Mouse (Mus musculus): ENCODE data around the gene Iqsec1.

Iqsec1 gene

DNA sequence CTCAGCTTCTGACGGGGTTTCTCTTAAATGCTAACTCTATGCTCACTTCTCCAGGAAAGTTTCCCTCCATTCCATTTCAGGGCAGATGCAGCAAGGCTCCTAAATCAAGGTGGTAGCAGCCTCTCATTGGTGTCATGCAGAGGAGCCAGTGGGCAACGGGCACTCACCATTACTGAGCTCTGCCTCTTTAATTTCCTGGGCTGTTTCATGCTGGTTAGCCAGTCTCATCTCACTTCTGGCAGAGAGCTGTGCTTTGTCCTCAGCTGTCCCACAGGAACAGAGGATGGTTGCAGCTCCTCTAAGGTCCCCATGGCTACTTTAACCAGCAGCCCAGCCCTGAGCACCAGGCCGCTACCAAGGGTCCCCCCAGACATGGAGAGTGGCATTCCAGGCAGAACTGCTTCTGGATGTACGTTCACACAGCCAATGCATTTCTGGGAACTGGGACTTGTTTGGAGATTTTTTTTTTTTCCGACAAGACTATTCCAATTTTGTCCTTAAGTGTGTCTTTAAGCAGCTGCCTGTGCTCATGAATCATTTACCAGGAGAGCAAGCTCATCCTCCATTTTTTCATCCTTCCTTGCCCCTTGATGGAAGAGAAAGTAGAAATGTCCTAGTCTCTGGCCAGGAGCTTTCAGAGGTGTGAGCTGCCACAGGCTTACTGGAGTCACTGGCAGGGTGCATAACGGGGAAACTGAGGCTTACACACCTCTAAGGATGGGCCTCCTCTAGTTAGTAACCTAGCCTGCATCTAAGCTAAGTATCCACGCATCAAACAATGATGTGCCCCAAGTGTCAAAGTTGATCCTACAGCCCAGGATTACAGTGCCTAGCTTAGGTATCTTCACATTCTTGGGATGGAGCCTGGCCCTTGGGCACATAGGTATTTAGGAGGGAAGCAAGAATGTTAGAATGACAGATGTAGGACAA, 98.9 kb downstream of the Iqsec1 start:
- DNase-seq (ENCODE audit: low spot score): no peak

DNA sequence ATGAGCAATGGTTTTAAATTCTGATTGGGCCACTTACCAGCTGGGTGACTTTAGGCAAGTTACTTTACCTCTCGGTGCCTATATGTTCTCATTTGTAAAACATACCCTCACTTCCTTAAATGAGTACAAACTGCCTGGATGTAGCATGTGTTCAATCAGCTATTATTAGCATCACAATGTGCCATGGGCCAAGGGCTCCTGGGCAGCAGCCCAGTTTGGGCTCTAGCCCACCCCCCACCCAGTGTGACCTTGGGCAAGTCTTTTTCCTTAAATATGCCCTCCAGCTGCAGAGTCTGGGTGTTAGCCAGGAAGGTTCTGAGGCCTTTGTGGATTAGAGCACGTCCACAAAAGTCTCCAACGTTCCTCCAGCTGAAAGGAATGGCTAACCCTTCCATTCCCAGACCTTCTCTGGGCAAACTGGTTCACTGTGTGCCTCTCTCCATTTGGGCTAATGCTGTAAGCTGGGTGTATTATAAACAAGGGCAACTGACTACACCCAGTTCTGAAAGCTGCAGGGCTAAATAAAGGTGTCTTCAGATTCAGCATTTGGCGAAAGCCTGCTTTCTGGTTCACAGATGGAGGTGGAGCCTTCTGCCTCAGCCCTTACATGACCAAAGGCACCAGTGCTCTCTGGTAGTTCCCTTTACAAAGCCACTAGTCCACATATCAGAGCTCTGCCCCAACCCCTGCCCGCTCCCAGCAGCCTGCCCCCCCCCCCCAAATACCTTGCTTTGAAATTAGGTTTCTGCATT, 101.3 kb downstream of the Iqsec1 start:
- DNase-seq (ENCODE audit: low spot score): no peak

DNA sequence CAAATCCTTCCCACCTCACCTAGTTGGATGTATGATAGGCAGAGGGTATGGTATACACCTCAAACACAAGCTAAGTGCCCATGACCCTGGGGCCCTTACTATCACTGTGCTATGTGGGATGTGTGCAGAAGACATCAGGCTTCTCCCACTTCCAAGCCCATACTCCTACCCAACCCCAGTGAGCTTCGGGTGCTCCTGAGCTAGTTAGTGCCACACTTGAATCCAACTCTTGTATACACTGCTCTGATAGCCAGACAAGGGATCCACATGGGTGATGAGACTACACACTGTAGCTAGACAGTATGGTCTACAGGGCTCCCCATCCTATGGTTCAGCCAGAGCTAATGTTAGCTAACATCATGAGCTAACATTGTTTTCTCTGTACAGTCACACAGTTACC, 102.9 kb downstream of the Iqsec1 start:
- no peak for DNase-seq (ENCODE audit: low spot score)

DNA sequence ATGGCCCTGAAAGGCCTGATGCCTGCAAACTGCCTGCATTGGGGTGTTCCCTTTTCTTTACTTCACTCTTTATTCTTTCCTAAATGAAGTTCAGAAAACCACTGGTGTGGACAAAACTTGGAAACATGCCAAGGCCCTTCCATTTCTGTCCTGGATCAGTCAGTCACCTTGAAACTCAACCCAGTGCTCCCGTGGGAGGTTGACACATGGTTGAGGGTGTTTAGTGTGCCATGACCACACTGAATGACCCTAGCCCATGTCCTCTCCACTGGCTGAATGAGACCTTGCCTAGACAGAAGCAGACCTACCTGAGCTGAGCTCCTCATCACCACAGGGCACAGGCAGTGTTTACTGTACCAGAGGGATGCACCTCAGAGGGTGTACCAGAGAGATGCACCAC, 103.9 kb downstream of the Iqsec1 start:
- no peak for DNase-seq (ENCODE audit: low spot score)

DNA sequence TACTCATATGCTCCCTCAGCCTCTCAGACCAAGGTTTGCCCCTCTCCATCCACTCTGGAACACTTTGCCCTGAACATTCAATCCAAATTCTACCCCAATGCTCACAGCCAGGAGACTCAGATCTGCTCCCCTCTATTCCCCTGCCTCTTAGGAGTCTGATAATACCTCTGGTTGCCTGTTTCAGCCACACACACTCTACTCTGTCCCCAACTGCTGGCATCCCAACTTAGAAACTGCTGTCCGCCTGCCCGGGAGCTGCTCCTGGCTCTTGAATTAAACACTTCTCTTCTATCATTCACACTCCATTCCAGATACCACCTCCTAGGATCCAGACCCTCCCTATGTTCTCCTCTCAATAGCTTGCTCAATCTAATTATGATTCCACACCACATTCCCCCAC, 107.5 kb downstream of the Iqsec1 start:
- no peak for DNase-seq (ENCODE audit: low spot score)

DNA sequence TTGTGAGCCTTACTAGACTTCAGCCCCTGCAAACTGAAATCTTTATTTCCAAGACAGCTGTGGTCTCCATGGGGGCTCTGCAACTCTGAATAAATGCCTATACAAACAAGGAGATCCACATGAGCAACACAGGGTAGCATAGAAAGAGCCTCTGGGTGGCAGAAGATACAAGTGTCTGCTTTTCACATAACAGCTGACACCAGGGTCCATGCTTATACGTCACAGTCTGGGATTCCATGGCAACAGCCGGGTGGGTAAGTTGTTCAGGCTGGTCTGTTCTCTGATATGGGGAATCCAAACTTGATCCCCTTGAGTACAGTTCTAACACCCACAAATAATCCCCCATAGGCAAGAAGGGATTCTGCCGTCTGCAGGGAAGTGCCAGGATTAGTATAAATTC, 108.1 kb downstream of the Iqsec1 start:
- no peak for DNase-seq (ENCODE audit: low spot score)

DNA sequence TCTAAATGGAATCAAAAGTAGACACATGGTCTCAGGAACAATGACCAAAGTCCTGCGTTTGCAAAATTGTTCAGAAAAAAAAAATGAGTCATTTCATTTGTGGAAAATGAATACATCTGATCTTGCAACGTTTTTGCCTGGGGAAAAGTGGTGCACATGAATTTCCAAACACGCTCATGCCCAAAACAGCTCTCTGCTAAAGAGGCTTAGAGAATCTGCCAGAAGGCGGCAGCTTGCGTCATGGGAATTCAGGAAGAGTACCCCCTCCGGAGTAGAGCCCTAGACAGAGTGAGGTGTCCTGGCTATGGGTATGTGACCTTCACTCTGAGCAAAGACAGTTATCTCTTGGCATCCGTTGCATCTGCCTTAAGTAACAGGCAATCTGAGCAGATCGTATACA, 116.9 kb downstream of the Iqsec1 start:
- no peak for DNase-seq (ENCODE audit: low spot score)

DNA sequence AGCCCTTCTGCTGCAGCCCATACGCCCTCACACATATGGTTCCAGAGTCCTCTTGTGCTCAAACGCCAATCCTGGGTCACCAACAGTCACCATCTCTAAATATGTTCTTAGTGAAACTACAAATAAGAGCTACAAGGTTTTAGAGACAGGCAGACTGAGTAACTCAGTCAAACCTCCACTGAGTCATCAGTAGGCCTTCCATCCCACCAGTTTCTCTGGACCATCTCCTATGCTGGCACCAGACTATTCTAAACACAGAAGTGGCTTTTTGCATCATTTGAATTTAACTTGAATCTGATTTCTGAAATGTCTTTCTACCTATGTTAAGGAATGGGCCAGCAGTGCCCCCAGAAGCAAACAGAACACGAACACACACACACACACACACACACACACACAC, 120.5 kb downstream of the Iqsec1 start:
- DNase-seq (ENCODE audit: low spot score): no peak

DNA sequence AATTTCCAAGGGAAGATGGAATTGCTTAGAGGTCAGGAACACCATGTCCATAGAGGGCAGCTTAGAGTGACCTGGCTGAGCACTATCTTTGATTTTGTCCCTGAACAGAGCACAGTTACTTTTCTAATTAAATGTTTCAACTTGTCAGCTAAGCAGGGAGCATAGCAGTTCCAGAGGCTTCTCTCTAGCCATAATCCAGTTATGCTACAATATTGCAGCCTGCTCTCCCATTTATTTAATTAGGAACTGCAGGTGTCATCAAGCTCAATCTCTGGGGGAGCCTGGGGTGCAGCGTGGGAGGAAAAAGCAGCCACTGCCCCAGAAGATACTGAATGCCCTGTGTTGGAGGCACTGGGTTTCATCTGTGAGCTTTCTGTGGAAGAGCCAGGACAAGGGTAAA, 127.1 kb downstream of the Iqsec1 start:
- no peak for DNase-seq (ENCODE audit: low spot score)

DNA sequence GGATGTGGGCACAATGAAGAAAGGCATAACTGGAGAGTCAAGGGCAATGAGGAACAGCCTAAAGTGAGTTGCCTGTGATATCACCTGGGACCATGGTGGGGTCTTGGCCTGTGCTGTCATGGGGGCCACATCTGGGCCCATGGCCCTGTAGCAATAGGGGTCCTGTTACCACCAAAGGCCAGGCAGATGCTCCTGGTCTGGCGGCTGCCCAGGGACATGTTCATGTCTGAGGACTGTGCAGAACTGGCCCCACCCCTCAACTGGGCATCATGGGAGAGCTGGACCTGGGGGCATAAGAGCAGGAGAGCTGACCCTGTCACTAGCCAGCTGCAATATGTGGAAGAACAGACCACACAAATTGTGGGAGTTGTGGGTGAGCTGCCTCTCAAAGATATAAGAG, 130.6 kb downstream of the Iqsec1 start:
- DNase-seq (ENCODE audit: low spot score): no peak

DNA sequence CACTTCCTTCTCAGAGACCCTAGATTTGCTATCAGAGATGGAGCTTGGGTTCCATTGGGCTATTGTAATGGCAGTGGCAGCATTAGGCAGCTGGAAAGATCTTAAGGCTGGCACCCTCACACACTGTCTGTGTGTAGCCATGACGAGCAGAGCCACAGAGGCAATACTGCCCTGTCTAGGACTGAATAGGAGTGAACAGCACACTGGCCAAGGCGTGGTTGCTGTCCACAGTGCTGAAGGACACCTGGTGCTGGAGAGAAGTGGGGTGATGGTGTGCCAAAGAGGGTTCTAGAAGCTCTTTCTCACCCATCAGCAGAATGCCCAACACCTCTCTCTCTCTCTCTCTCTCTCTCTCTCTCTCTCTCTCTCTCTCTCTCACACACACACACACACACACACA, 136.1 kb downstream of the Iqsec1 start:
- peak; percentile 11 for DNase-seq (ENCODE audit: low spot score)

DNA sequence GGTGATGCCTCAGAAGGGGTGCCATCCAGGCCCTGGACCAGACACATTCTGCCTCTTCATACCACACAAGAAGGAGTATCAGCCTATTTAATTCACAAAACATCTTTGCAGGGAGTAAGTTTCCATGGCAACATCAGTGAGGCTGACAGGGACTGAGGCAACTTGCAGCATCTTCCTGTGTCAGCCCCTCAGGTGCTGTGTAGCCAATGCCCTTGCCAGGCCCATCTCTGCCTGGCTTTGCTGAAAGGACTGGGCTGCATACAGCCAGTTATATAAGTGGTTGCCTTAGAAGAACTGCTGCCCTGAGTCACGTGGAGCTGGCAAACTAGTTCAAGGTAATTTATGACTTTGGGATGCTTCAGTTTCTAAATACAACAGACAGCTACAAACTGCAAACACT, 140.4 kb downstream of the Iqsec1 start:
- DNase-seq (ENCODE audit: low spot score): no peak

DNA sequence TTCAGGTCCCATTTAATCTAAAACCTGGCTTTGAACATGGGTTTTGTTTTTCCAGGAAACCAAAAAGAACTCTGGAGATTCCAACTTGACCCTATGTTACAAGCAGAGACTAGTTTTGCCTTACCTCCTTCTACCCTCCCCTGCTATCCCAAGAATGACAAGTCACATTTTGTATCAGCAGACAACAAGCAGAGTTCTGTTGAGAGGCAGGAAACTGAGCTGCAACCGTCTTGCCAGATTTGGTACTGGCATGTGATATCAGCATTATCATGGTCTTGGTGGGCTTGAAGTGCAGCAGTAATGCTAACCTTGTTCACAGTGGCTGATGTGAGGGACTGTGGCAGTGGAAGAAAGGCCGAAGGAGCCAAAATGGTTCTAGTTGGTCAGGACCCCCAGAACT, 141.0 kb downstream of the Iqsec1 start:
- no peak for DNase-seq (ENCODE audit: low spot score)

DNA sequence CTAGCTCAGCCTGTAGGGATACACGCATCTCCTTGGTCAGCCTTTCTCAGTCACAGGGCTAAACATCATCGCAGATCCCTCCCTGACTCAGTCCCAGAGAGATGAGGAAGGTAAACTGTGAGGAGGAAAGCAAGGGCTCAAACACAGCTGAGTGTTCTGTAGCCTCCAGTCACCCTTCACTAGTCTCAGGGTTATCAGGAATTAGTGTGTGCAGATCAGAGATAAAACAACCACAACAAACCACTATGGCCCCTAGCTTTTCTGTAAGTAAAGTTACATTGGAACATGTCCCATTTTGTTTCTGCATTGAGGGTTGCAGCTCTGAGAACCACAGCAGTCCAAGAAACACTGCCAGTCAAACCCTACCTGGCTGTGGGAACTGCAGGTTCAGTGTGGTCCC, 148.5 kb downstream of the Iqsec1 start:
- DNase-seq (ENCODE audit: low spot score): no peak

DNA sequence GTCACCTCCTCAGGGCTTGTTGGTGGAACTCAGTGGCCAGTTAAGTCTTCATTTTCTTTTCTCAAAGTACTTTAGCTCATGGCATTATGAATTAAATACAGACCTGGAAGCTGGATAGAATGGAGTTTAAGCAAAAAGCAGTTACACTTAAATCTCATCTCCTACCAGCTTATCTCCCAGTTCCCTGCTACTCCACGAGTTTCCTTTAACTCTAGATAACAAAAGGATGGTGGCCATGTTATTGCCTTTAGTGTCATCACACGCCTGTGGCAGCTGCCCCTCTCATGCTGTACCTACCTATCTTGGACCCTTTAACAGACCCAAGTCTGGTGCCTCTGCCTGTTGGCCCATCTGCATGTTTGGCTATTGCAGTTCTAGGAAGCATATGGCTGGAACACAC, 151.7 kb downstream of the Iqsec1 start:
- no peak for DNase-seq (ENCODE audit: low spot score)

DNA sequence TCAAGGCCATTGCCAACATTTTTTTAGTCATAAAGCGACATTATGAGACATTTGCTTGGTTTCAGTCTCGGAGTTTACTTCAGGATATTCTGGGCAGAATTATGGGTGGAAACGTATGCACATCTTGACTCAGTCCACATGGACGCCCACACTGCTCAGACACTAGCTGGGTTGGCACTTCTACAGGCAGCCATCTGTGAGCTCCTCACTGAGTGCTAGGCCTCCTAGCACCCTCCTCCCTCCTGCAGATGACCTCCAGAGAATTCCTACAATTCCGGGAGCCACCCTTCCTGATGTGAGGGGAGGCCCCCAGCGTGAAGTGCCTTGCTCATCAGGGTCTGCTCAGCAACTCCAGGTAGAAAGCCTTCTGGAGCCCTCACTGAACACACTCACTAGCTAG, 158.9 kb downstream of the Iqsec1 start:
- DNase-seq (ENCODE audit: low spot score): no peak

DNA sequence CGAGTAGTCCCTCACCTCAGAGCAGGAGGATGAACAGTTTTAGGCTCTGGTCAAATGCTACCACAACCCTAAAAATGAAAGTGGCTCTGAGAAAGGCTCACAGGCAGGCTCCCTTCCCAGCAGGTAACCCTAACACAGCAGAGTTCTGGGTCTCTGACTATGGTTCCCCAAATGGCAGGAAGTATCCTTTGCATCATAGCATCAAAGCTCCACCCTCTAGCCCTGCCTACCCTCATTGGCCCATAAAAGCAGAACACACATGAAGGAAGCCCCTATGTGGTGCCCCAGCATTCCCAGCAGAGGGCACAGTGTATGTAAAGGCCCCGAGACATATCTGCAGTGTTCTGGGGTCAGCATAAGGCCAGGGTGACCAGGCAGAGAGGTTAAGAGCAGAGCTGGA, 163.4 kb downstream of the Iqsec1 start:
- no peak for DNase-seq (ENCODE audit: low spot score)

DNA sequence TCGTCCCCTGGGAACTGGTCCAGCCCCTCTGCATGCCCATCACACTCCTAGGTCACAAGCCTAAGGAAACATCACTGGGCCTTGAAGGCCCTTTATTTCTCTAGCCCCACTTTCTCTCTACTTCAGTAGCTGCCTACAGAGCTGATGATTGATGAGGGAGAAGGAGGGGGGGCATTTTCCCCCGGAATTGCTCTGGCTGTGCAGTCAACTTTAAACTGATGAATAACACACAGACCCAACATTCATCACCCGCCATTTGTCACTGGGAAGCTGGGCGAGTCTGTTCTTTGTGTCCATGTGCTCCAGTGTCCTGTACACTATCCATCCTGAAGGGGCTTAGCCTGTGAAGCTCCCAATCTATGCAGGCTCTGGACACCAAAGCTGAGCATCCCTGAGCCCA, 165.2 kb downstream of the Iqsec1 start:
- no peak for DNase-seq (ENCODE audit: low spot score)

DNA sequence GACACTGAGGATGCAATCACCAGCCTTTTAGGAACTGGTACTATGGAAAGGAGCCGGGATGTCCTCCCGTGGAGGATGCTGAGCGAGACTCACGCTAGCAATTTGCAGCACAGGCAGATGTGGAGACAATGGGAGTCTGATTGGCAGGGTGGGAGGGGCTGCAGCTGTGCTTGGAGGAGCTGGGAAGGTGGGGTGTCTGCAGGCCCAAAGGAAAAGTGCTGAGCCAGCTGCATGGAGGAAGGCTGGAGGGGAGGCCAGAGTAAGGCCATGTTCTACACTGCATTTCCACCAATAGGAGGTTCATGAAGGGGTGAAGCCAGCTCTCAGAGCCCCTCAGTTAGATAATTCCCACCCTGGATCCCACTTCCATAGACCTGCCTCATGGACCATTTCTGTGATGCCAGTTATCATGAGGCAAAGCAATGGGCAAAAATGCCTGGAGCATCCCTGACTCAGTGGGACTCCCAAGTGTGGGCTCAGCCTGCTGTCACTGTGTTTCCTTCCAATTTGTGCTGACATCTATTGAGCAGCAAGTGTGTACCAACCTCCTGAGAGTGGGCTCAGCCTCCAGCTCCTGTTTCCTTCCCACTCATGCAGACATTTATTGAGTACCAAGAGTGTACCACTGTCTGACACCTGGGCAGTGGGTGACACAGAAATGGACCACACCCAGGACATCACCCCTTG, 166.4 kb downstream of the Iqsec1 start:
- DNase-seq (ENCODE audit: low spot score): no peak

DNA sequence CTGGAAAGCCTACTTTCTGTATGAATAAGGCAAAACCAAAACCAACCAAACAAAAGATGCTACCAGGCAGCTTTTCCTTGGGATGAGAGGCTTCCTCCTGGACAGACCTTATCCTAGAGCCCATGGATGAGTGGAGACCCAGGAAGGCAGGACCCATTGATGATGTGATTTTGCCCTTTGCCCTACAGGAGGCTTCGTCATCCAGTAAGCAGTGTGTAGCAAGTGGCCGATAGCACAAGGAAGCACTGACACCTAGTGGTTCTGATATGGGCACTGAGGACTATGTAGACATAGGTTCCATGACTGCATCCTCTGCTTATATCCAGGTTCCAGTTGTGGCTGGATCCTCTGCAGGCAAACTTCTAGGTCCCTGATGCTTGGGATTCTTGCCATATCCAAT, 168.6 kb downstream of the Iqsec1 start:
- DNase-seq (ENCODE audit: low spot score): peak; percentile 9

DNA sequence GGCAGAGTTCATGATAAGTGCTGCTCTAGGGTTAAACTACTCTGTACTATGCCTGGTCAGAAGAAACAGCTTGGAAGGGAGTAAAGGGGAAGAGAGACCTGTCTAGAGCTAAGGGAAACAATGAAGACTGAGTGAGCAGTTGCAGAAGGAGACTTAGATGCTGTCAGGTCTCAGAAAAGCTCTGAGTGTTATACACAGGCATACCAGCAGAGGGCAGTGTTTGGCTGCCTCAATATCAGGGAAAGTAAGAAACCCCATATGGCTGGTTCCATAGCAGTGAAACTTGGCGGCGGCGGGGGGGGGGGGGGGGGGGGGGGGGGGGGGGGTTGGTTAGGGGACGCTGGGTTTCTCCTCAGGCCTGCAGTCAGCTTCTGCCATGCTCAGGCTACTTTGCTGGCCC, 169.5 kb downstream of the Iqsec1 start:
- peak; percentile 44 for DNase-seq (ENCODE audit: low spot score)

DNA sequence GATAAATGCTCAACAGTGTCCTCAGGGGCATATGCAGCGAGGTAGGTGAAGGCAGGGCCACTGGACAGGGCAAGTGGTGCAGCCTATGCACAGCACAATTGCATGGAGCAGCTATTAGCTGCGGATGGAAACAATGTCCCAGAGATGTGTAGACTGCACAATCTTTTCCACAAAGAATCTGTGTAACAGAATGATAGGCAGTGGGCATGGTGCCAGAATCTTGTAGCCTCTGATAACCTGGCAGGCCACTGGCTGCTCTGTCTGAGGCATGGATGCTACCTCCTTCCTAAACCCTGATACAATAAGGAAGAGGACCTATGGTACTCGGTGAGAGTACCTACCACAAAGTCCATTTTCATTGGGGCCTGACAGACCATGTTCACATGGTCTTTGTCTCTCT, 171.9 kb downstream of the Iqsec1 start:
- no peak for DNase-seq (ENCODE audit: low spot score)

DNA sequence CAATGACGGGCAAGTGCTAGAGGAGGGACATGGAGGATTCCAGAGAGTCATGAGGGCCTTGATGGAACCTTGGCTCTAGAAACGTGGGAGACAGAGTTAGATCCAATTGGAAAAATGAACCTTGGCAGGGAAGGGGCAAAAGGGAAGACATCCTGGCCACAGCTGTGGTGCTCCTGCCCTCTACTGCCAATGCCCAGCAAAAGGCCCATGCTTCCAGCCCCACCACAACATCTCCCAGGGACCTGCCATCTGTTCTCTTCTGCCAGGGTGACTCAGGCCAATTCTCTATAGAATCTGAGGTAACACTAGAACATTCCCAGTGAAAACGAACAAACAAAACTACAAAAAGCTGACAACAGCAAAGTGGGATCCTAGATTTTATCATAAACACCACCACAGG, 173.1 kb downstream of the Iqsec1 start:
- DNase-seq (ENCODE audit: low spot score): no peak

All from yolk sac, embryonic 10.5 days (tissue).